ENCODE assay signal across 16 mouse cellular contexts in genomic region chr10:59665503-59666291, GRCm38 (mm10). TPM values are rescaled to one million over a fixed set of nuclear protein-coding genes. Genes with fewer than 3 reads are reported as not detected.
DNase-seq lines count a peak whose midpoint lies in the region; ATAC-seq lines count a peak whose summit lies in the region.
"Had no signal": no experiment of that assay in that cellular context is flagged by ENCODE, and none has a peak within 500 bp of the region (broad histone marks: within the 10 kb centered on the region; RNA-seq: fewer than 3 reads in every experiment).

No protein-coding gene starts in this region.

- no peak overlapping the region for H3K4me2 ChIP-seq in liver, embryonic 12.5 days
- H3K4me2 ChIP-seq in kidney, embryonic 14.5 days (replicated peaks; ENCODE audit: low read depth, low read length) = no peak overlapping the region
- H3K4me2 ChIP-seq: hindbrain, embryonic 15.5 days; kidney, embryonic 15.5 days; limb, embryonic 13.5 days had no signal

- H3K4me3 ChIP-seq in liver, embryonic 12.5 days = no peak overlapping the region
- no peak overlapping the region for H3K4me3 ChIP-seq in kidney, embryonic 14.5 days (ENCODE audit: low read length)
- H3K4me3 ChIP-seq: hindbrain, embryonic 15.5 days; kidney, embryonic 15.5 days; limb, embryonic 13.5 days had no signal

- DNase-seq in cerebellum, postnatal 25 days = peak; percentile 17 to 45
- DNase-seq in liver = no peak
- DNase-seq in layer of hippocampus, adult 9-11 months = peak; percentile 14
- DNase-seq in right cerebral cortex, postnatal 10 days (ENCODE audit: low spot score in 2 of 2) = peak; percentile 37 to 40
- DNase-seq in urinary bladder, postnatal 10 days (ENCODE audit: low spot score) = no peak
- DNase-seq: gastrocnemius, postnatal 10 days; lung, postnatal 36 days had no signal

- ATAC-seq in cerebellum, adult (ENCODE audit: insufficient number of reproducible peaks, low FRiP score, low TSS enrichment) = no peak
- ATAC-seq in liver, embryonic 12.5 days = 0 out of 2 replicates have a peak, but pooled peaks have one; percentile 8
- no peak for ATAC-seq in kidney, embryonic 14.5 days (ENCODE audit: low FRiP score, low TSS enrichment)

- H3K27ac ChIP-seq in liver, embryonic 12.5 days = no peak overlapping the region
- H3K27ac ChIP-seq in kidney, embryonic 14.5 days (ENCODE audit: low read depth, low read length) = no peak overlapping the region
- H3K27ac ChIP-seq: hindbrain, embryonic 15.5 days; kidney, embryonic 15.5 days; limb, embryonic 13.5 days had no signal

- H3K9ac ChIP-seq in liver, embryonic 12.5 days = no peak overlapping the region
- no peak overlapping the region for H3K9ac ChIP-seq in kidney, embryonic 14.5 days (ENCODE audit: low read depth, low read length)
- H3K9ac ChIP-seq: hindbrain, embryonic 15.5 days; kidney, embryonic 15.5 days; limb, embryonic 13.5 days had no signal

- H3K4me1 ChIP-seq in liver, embryonic 12.5 days = peaks cover 5% of the 10 kb centered on the region; the same call in 1 of the 2 replicates
- H3K4me1 ChIP-seq in kidney, embryonic 14.5 days (ENCODE audit: control insufficient read depth, insufficient read depth, low read length) = no peaks in the 10 kb centered on the region
- H3K4me1 ChIP-seq: kidney, embryonic 15.5 days had no signal

- 33% methylated on average over 13 of the region's 13 CpGs for WGBS in liver, embryonic 12.5 days (ENCODE audit: insufficient replicate concordance)
- WGBS in kidney, embryonic 14.5 days = 71% methylated on average over 13 of the region's 13 CpGs

- H3K36me3 ChIP-seq in liver, embryonic 12.5 days = no peaks in the 10 kb centered on the region
- no peaks in the 10 kb centered on the region for H3K36me3 ChIP-seq in kidney, embryonic 14.5 days (ENCODE audit: control insufficient read depth, insufficient read depth, low read length)
- H3K36me3 ChIP-seq: hindbrain, embryonic 15.5 days; kidney, embryonic 15.5 days; limb, embryonic 13.5 days had no signal

- no peaks in the 10 kb centered on the region for H3K9me3 ChIP-seq in liver, embryonic 12.5 days (replicated peaks)
- H3K9me3 ChIP-seq in kidney, embryonic 14.5 days (ENCODE audit: control insufficient read depth, low read length) = no peaks in the 10 kb centered on the region
- H3K9me3 ChIP-seq: hindbrain, embryonic 15.5 days; kidney, embryonic 15.5 days had no signal

- no peaks in the 10 kb centered on the region for H3K27me3 ChIP-seq in liver, embryonic 12.5 days (replicated peaks)
- no peaks in the 10 kb centered on the region for H3K27me3 ChIP-seq in kidney, embryonic 14.5 days (ENCODE audit: control insufficient read depth, insufficient read depth, low read length)
- H3K27me3 ChIP-seq: hindbrain, embryonic 15.5 days; kidney, embryonic 15.5 days; limb, embryonic 13.5 days had no signal

RNA-seq across cellular contexts. Expression of gene Micu1, which starts 36.6 kb away (rescaled TPM):
- polyA plus RNA-seq in liver, embryonic 12.5 days (2016; fragmentation: Nextera tagmentation; extraction: Ambion mirVana) = 40.4 and 40.5 TPM in 2 replicates
- 57.0 and 83.3 TPM in 2 replicates for polyA plus RNA-seq in kidney, embryonic 14.5 days (2014; fragmentation: Nextera tagmentation; extraction: Ambion mirVana)

RNA-seq across cellular contexts. Expression of gene Mcu, which starts 49.2 kb away (rescaled TPM):
- polyA plus RNA-seq in liver, embryonic 12.5 days (2016; fragmentation: Nextera tagmentation; extraction: Ambion mirVana) = 14.3 and 14.6 TPM in 2 replicates
- polyA plus RNA-seq in kidney, embryonic 14.5 days (2014; fragmentation: Nextera tagmentation; extraction: Ambion mirVana) = 34.4 and 36.0 TPM in 2 replicates

RNA-seq across cellular contexts. Expression of gene Gm10322, which starts 49.8 kb away (rescaled TPM):
- not detected in 2 replicates for polyA plus RNA-seq in liver, embryonic 12.5 days (2016; fragmentation: Nextera tagmentation; extraction: Ambion mirVana)
- polyA plus RNA-seq in kidney, embryonic 14.5 days (2014; fragmentation: Nextera tagmentation; extraction: Ambion mirVana) = not detected in 2 replicates
- polyA plus RNA-seq: embryonic facial prominence, embryonic 11.5 days; forebrain, embryonic 11.5 days; heart, embryonic 14.5 days; hindbrain, embryonic 15.5 days; kidney, embryonic 15.5 days; limb, embryonic 13.5 days had no signal

Comparison
In these comparisons a context has a peak if more than half of its experiments do, and no peak if none do; other contexts are left out.
1. DNase-seq: peak in cerebellum, postnatal 25 days (2 of 2), layer of hippocampus, adult 9-11 months (single experiment) and right cerebral cortex, postnatal 10 days (2 of 2); none in liver (single experiment) and urinary bladder, postnatal 10 days (single experiment).